Mouse (Mus musculus): ENCODE measurements at regions not wholly inside any gene's neighbourhood (a gene's known extent, or its start where the extent isn't known, plus 50 kb on each side); places are given as distances from the start of the nearest gene placed in this dataset.

DNA sequence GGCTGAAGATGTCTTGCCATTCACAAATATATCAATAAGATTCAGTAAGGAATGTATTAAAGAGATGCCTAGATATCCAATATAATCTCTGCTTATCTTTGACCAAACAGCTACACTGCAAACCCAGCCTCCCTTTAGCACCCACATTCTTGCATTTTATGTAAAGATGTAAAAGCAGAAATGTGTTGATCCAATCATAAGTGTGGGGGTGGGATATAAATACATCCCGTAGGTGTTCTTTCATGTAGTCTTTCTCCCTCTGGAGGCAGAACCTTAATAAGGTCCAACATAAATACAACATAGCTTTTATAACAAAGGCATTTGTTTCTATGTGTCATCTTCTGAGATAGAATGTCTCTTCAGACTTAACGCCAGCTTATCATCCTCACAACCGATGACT lies 637.1 kb upstream of the Flrt2 start:
- no peak for DNase-seq

DNA sequence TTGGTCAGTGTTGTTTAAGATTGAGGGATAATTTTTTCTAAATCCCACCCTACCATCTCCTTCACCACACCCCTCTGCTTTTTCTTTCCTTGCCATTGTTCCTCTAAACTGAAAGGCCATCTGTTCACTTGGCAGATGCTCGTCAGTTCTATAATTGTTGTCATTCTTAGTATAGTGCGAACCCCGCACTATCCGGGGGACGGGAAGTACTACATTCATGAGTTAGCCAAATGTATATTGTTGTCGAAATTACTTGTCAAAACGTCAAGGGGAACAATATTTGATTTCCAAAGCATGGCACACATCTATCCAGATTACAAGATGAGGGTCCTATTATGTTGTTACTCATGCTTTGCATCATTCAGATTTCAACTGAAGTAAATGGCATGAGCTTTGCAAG lies 635.1 kb upstream of the Flrt2 start:
- no peak for DNase-seq

DNA sequence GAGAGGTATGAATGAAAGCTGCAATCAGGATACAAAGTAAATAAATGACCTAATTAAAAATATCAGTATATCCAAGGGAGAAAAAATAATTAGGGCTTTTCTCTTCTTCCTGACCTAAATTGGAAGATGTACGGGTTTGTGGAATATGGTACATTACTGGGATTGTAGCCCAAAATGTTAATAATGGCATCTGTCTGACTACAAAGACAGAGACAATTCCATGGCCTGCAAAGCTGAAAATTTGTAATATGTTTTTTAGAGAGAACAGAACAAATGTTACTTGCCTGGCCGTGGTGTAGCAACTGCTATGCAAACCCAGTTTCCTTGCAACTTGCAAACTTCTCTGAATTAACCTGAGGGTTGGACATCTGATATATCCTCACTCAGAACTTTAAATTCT lies 632.6 kb upstream of the Flrt2 start:
- DNase-seq: no peak

DNA sequence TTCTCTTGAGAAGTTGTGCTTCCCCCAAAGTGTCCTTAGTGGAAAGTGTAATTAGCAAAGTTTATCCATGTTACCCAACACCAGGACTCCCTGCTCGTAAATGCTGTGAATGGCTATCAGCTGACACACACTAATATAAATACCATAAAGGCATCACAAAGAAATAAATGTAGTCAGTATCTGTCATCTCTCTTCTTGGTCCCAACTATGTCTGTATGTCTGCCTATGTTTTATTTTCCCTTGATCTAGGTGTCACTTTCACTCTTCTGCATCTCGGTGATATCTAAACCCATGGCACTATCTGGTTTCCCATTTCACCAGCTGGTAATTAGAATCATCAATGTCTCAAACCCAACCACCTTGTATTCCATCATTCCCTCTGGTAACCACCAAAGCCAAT lies 619.7 kb upstream of the Flrt2 start:
- DNase-seq: no peak

DNA sequence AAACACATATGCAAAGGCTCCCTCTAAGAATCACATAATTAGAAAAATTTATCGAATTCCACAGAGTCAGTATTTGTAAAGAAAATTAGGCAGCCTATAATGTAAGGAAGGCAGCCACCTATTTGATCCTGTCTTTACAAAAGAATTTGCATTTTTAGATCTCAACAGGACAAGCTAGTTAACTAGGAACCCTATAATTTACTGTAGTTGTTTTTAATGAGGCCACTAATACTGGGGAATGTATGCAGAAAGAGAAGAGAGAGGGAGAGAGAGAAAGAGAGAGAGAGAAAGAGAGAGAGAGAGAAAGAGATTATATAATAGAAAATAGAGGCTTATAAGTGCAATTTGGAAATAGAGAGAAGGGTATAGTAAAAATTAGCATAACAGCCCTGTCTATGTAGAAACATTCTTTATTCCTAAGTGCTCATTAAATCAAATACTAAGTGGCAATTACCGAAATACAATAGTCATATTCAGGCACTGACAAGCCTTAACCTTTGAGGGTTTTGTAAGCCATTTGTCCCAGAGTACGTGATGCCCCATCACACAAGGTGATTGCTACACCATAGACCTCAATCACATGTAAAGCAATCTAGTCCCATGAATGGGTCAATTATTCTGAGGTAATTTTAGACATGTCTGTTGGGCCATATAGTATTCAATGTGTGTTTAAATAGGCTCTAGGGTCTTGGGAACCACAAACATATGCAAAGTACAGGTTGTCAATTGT lies 572.6 kb upstream of the Flrt2 start:
- no peak for DNase-seq

DNA sequence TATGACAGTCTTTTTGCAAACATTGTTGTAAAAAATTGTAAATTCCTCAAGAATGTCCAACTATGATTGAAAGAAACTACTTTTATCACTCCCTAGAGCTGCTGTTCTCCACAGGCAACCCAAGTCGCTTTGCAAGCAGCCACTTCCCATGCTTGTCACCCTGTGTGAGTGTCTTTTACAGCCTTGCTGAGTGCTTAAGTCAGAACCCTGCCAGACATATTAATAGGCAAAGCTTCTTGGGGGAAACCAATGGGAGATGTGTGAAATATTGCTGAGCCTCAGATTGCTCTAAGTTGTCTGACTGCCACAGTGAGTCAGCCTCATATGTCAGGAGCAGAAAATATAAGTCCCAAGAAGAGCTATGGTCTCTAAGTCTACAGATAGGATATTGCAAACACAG lies 559.2 kb upstream of the Flrt2 start:
- no peak for DNase-seq

DNA sequence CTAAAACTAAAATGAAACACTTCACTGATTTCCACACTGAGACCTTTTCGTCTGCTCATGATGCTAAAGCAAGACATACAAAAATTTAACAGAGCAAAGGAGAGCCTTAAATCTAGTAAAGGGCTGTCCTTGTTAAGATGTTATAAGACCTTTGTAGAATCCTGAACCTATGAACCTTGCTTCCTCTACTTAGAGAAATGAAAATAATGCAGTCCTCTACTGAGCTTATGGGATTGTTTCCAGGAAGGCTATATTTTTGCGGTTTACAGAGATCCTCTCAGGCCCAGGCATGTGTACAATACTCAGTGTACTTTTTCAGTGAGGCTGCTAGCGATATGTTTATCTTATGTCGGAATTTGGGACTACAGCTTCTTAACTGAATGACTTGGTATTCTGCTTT lies 558.5 kb upstream of the Flrt2 start:
- DNase-seq: no peak

DNA sequence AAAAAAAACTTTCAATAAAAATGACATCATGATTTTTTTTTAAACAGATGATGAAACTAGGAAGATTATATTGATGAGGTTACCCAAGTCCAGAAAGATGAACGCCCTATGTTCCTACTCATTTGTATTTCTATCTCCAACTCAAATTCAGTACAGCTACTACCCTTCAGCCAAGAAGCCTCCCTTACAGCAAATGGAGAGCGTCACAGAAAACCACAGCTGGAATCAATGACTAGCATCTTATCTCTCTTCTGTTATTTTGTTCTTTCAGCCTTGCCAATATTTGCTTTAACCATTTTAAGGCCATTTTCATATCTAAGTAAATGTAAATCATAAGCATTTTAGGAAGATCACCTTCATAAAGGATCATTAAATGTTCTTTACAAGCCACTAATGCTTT lies 553.9 kb upstream of the Flrt2 start:
- no peak for DNase-seq

DNA sequence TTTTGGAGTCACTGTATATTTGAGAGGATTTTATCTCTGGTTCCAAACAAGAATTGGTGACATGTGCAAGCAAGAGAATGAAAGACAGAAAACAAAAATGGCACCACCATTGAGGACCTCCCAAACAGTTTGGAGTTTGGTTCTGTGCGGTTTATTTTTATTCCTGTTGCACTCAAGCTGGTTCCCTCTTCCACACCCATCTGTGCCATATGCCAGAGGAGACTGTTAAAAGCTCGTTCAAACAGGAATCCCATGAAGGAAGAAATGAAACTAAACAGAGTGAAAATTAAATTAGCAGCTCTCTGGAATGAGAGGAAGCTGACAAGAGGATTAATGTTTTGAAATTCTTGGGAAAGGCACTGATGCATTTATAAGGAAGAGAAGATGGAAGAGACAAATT lies 521.0 kb upstream of the Flrt2 start:
- DNase-seq: no peak

DNA sequence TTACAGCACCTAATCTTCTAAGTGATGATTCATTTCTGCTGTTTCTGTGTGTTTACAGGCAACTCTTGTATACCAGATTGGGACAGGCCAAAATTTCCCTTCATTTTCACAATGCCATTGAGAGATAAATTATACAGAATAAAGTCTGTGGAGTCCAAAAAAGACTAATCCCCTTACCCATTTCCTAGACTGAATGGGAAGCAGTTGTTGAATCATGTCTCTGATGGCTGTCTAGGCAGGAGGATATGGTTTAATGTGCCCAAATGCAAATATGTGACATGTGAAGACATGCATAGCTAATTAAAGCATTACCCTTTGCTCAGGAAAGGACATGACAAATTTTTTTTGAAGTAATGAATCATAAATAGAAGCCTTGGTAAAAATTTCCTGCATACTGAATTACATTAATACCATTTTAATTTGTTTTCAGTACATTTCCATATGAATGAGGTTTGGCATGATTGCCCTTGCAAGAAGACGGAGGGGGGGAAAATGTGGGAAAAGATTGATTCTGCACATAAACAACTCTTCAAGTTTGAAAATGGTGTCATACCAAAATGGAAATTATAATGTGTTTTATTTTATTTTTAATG lies 518.1 kb upstream of the Flrt2 start:
- DNase-seq: no peak

DNA sequence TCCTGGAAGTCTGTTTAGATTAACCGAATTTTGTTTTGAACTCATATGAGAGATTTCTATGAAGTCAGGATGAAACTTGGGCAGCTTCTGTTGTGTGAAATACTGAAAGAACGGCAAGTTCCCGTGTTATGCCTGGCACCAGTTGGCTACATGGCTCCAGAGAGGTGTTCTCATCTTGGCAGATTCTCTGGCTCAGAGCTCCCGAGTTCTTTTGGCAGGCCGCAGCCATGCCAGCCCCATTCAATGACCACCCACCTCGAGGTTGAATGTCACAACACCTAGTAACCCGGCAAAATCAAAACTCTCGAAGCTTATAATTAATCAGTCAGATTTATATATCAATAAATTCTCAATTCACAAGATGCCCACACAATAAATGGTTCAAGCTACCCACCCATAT lies 489.5 kb upstream of the Flrt2 start:
- DNase-seq: no peak

DNA sequence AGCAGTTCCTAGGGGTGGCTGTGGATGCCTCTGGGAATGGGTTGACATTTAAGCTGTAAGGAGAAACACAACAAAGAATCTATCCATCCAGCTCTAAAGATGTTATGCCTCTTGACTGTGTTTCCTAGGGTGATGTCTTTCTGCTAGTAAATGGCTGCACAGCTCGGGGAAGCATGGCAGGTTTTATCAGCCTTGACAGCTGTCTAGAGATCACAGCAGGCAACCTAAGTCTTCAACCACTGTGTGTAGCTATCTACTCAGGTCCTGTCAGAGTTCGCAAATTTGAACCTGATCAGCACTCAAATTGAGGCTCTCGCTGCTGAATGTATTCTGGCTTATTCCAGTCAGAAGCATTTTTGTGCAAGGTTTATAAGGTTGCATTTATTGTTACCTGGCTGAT lies 486.9 kb upstream of the Flrt2 start:
- no peak for DNase-seq

DNA sequence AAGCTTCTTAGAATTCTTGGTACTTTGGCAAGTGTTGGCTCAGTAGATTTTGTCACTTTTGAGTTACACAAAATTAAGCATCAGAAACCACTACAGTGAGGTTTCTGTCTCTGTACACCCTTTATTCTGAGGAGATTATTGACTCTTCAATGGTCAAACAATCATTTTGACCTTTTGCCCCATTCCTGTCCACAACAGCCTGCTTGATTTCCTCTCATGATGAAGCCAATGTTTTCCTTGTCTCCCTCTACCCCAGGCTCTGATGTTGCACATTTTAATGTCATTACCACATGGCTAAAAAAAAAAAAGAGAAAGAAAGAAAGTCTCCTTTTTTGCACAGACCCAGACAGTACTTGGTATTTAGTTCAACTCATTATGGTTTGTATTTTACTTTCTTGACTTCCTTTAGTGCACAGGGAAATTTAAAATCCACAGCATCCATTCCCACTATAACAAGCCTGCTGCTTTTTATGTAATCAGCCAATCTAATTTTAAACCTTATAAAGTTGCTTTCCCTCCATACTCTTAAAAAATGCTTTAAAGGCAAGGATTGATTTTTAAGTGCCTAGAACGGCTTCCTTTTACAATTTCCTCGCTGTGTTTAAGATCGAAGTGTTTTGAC lies 452.8 kb upstream of the Flrt2 start:
- no peak for DNase-seq

DNA sequence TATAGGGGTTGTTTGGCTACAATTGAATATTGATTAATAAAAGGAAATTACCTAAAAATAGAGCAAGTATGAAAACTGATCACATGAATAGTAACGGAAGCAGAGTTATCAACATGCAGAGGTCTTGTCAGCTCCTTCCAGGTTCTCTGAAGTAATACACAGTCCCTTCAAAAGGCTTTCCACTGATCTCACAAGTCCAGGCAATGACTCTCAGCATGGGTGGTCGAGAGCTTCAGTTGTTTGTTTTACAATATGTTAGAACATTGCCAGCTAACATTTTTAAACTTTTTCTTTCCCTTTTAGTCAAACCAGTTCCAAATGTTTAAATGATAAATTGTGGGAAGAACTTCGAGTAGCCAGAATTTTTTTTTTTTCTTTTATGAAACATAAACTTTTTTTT lies 424.8 kb upstream of the Flrt2 start:
- DNase-seq: no peak

DNA sequence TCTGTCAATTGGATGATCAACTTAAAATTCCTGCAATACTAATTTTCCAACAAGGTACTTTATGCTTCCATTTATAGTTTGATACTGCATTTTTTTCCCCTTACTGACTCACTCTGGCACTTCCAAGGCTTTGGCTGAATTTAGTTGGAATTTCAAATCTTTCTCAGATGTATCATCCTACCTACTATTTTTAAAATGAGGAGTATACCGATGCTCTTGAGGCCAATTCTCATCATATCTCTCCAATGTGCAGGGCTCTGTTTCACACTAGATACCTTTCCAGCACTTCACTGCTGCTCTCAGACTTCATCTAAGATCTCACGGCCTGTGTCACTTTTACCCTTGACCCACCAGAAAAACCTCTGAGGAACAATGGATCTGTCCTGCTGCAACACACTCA lies 386.6 kb upstream of the Flrt2 start:
- DNase-seq: no peak

DNA sequence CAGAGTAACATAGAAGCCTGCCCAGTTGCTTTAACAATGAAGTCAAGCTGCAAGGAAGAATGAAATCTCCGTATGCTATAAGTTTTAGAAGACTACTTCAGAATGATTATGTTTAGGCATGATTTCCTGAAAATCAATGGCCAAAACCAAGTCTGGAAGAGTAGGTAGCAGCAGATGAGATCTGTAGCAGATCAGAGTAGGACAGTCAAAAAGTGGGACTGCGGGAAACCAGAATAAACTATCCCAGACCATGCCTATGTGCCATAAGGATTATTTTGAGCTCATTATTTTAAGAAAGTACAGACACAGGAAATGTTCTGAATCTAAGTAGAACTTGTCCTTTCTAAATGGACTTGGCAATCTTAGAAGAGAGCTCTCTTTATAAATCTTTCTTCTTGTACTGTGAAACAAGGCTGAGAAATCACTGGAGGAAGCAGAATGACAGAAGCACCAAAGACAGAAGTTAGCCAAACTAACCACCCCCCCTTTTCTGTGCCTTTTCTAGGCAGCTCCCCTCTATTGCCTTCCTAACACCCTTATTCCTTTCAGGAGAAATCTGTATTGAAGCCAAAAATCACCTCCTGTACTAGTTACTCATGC lies 376.8 kb upstream of the Flrt2 start:
- DNase-seq: no peak

DNA sequence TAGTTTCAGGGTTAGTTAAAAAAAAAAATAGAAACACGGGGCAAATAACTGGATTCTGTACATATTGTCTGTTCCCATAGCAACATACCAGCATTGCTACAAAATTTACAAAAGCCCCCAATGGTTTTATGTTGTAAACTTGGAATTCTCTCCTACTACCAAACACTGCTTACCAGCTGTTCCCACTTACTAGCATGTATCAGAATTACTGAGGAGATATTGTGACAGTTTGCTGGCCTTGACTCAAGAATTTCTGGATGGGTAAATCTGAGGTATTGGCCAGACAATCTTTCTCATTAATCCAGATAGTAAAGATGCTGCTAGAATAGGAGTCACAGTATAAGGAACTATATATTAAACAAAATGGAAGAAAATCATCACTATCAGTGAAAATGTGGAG lies 375.2 kb upstream of the Flrt2 start:
- no peak for DNase-seq

DNA sequence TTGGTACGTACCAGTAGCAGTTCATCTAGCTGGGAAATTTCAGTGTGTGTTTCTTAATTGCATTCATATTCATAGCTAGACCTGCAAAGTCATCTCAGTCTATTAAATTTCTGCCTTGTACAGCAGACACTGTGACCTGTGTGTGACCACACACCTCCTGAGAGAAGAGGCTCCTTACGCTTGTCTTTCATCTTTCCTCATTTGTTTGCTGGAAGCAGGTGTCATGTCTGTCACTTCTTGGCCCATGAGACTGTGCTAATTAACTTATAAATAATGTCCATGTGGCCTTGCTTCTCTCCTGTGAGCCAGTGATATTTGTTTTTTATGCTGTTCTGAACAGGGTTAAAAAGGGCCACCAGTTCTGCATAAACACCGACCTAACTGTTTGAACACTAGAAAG lies 370.3 kb upstream of the Flrt2 start:
- no peak for DNase-seq

DNA sequence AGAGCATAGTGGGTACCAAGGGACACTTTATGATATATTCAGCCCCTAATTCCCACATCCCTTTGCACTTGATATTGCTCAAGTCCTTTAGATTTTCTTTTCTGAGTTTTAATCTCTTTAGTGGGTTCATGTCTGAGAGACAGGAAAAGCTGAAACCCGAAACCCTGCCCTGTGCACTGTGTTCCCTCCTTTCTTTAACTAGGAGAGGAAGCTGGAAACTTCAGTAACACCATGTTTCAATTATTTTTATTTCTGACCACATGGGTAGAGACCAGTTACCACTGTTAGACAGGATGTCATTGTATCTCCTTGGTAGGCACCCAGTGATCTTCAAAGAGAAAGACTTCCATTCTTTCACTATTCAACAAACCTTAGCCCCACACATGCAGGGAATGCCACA lies 362.4 kb upstream of the Flrt2 start:
- DNase-seq: no peak

DNA sequence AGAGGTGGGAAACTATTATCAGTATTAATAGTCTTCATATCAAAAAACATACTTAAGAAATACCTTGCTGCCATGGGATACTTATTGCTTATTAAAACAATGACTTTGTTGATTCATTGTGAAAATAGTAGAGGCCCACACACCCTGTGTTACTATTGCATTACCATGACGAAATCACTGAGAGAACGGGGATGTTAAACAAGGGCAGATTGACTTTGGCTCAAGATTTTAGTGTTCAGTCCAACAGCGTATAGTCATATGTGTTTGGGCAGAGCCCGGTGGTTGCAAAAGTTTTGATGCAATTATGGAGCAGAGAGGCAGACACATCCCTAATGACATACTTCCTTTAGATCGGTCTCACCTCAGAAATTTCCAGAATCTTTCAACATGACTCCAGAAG lies 344.2 kb upstream of the Flrt2 start:
- DNase-seq: no peak

DNA sequence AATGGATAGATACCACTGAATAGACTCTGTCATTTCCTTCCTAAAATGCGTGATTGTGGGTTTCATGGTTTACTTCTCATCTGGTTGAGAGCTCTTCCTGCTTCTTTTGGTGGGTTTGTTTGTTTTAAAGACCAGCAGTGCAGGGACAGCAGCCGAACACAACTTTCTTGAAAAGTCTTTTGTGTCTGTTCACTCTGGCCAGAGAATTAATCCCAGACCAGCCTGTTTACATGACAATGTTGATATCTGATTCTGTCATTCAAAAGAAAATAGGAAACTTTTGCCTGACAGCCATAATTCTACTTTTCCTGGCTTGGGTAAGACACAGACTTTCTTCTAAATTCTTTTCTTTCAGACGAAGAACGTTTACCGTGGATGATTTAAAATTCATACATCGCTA lies 336.9 kb upstream of the Flrt2 start:
- DNase-seq: no peak

DNA sequence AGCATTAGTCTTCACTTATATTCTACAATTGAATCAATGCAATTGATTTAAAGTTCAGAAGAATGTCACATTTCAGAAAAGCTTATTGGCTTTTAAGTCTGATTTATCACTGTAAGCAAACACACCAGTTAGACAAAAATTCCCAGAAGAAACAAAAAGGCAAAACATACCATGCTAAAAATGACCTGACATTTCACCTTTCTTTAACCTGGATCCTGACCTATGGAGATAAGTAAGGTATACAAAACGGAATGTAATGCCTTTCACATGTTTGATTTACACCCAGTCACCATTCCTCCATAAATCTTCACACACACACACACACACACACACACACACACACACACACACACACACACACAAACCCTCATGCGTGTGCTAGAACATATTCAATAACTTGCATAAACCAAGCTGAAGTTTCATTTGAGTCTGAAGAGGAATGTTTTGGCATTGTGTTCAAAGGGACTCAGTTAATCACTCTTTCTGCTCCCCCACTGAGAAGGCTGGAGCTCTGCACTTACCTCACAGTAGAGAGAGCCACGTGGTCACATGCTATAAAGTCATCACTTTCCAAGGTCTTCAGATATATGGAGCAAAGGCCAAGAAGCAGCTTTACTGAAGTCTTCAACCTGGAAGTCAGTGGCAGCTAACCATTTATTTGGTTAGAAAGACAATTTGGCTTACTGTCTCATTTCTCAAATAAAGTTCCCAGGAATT lies 307.6 kb upstream of the Flrt2 start:
- no peak for DNase-seq

DNA sequence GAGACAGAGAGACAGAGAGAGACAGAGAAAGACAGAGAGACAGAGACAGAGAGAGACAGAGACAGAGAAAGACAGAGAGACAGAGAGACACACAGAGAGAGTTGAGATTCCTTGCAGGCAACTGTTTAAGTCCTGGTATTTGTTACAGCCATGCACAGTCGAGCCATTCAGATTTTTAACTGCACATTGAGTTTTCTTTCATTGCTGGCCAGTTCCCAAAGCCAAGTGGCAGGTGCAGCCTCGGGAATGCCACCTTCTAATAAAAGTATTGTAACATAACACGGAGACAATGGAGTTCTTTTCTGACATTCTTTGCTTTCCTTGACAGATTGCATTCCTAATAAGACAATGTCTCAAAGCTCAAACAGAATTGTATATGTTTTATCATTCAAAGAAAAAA lies 306.3 kb upstream of the Flrt2 start:
- DNase-seq: no peak

DNA sequence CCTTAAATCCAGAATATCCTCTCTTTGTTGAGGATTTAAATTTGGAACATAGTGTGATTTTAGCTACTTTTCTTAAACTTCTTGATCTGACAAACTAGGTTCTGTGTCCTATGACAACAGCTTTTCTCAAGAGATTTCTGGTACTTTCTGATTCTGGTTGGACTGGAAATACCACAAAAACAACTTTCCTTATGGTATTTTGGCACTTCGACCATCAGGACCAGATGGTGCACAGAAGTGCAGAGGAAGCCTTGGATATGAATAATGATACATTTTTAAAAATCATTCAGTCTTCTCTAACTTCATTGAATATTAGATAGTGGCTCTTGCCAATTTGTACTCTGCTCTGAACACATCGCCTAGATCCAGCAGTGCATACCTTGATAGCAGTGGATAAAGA lies 303.8 kb upstream of the Flrt2 start:
- DNase-seq: no peak

Measured in cerebellum, adult 11-12 months (tissue).